Mouse (Mus musculus) liver, adult 2 months (tissue): ENCODE measurements around the gene Abhd17b. TPM values are rescaled to one million over a fixed set of nuclear protein-coding genes. Genes with fewer than 3 reads are reported as not detected.

Experiments
- DNase-seq: peaks from one replicate; pipeline ENCODE4 v3.0.0-alpha.2; 2011; ENCODE audit warnings: low read depth, low spot score; ENCODE audit errors: extremely low read depth
- H3K27ac ChIP-seq: fragments of 200-500 bp; replicated peaks from 2 replicates; pipeline ENCODE4 v1.5.1; 2012; ENCODE audit warnings: low read depth, mild to moderate bottlenecking, control low read depth, inconsistent platforms, low read length; ENCODE audit not compliant: insufficient read depth
- H3K27me3 ChIP-seq: fragments of 200-500 bp; 2 replicates; pipeline ENCODE4 v1.6.1; 2012; ENCODE audit warnings: mild to moderate bottlenecking, moderate library complexity, low read length, inconsistent platforms; ENCODE audit not compliant: control insufficient read depth, insufficient read depth
- H3K36me3 ChIP-seq: fragments of 200-500 bp; 2 replicates; pipeline ENCODE4 v1.6.1; 2012; ENCODE audit warnings: low read length, inconsistent platforms; ENCODE audit not compliant: control insufficient read depth, insufficient read depth
- H3K4me1 ChIP-seq: fragments of 200-500 bp; 2 replicates; pipeline ENCODE4 v1.6.1; 2011; ENCODE audit warnings: low read length; ENCODE audit not compliant: control insufficient read depth, insufficient read depth
- H3K4me3 ChIP-seq: fragments of 200-500 bp; 2 replicates; pipeline ENCODE4 v1.5.1; 2011; ENCODE audit warnings: low read depth, mild to moderate bottlenecking, control low read depth, low read length, moderate library complexity; ENCODE audit not compliant: insufficient read depth
- H3K79me2 ChIP-seq: fragments of 200-500 bp; 2 replicates; pipeline ENCODE4 v1.6.1; 2012; ENCODE audit warnings: inconsistent platforms, mild to moderate bottlenecking, low read length, moderate library complexity; ENCODE audit not compliant: control insufficient read depth, insufficient read depth
- H3K9ac ChIP-seq: fragments of 200-500 bp; 2 replicates; pipeline ENCODE4 v1.6.1; 2012; ENCODE audit warnings: low read depth, mild to moderate bottlenecking, control low read depth, inconsistent platforms, low read length
- CTCF ChIP-seq: fragments of 200-500 bp; IDR thresholded peaks from 2 replicates; pipeline ENCODE4 v1.5.1; 2011; ENCODE audit warnings: low read depth, low read length, control low read depth
- POLR2A ChIP-seq: fragments of 200-500 bp; IDR thresholded peaks from 2 replicates; pipeline ENCODE4 v1.6.1; 2011; ENCODE audit warnings: low read length, control low read depth; ENCODE audit not compliant: insufficient read depth; ENCODE audit errors: extremely low read depth
- whole genome bisulfite sequencing: fragments of 180-500 bp; shearing (Covaris S2); methylation state at CpG from one replicate; pipeline ENCODE4 v1.1.7; 2018; 5-methylcytosine and 5-hydroxymethylcytosine counted together
- polyA plus RNA-seq: library from polyadenylated mRNA; depleted of rRNA; stranded (reverse); fragments of >200 nt; gene quantifications from 2 replicates; pipeline ENCODE4 v1.2.3, GENCODE M21; 2012
- total RNA-seq: library from RNA; depleted of rRNA; stranded (reverse); fragments of >200 nt; gene quantifications from 2 replicates; pipeline ENCODE4 v1.2.3, GENCODE M21; 2014

Gene Abhd17b
- total and polyA plus RNA-seq, 2 experiments: 7.6 to 16.6 TPM

GRCm38 (mm10) chr19:21680986-21681385 is 28.0 kb downstream of the Abhd17b start:
- no peak overlapping the region for H3K27ac ChIP-seq
- no peaks in the 10 kb centered on the region; the same call in 1 of the 2 replicates for H3K79me2 ChIP-seq
- TF ChIP-seq CTCF (no peak), POLR2A (no peak)
- no peak overlapping the region for H3K4me3 ChIP-seq
- H3K36me3 ChIP-seq: peaks cover 34% of the 10 kb centered on the region
- peaks cover 12% of the 10 kb centered on the region for H3K4me1 ChIP-seq
- no peak overlapping the region for H3K9ac ChIP-seq
- DNase-seq: no peak
- no peaks in the 10 kb centered on the region for H3K27me3 ChIP-seq
- 93% methylated on average over 10 of the region's 10 CpGs for WGBS

GRCm38 (mm10) chr19:21713260-21714031 is 60.5 kb downstream of the Abhd17b start:
- Histone ChIP-seq H3K27me3 (no peaks in the 10 kb centered on the region), H3K27ac (no peak overlapping the region), H3K9ac (peak overlapping the region; percentile 21; the same call in 1 of the 2 replicates), H3K79me2 (no peaks in the 10 kb centered on the region), H3K4me1 (no peaks in the 10 kb centered on the region), H3K4me3 (peak overlapping the region; percentile 26), H3K36me3 (no peaks in the 10 kb centered on the region)
- peak; percentile 34 for DNase-seq
- WGBS: 74% methylated on average over 3 of the region's 3 CpGs
- no peak for TF ChIP-seq CTCF
- TF ChIP-seq POLR2A: no peak

- no peaks in the 10 kb centered on the region for H3K27me3 ChIP-seq
Measured at GRCm38 (mm10) chr19:21714278-21714883, 61.4 kb downstream of the Abhd17b start.

GRCm38 (mm10) chr19:21715005-21715442 is 62.0 kb downstream of the Abhd17b start:
- H3K27ac ChIP-seq: no peak overlapping the region
- H3K9ac ChIP-seq: no peak overlapping the region
- no peaks in the 10 kb centered on the region for H3K4me1 ChIP-seq
- H3K27me3 ChIP-seq: no peaks in the 10 kb centered on the region
- H3K79me2 ChIP-seq: no peaks in the 10 kb centered on the region
- 78% methylated on average over 10 of the region's 10 CpGs for WGBS
- TF ChIP-seq CTCF (no peak), POLR2A (no peak)
- no peak overlapping the region for H3K4me3 ChIP-seq
- no peaks in the 10 kb centered on the region for H3K36me3 ChIP-seq
- no peak for DNase-seq

More at GRCm38 (mm10) chr19:21714278-21714883, 61.4 kb downstream of the Abhd17b start:
- H3K27ac ChIP-seq: 0 out of 2 replicates have a peak overlapping the region, but pooled peaks have one; percentile 10
- no peak for TF ChIP-seq POLR2A
- DNase-seq: no peak
- peak overlapping the region; percentile 26; the same call in 1 of the 2 replicates for H3K4me3 ChIP-seq
- H3K4me1 ChIP-seq: no peaks in the 10 kb centered on the region
- H3K79me2 ChIP-seq: no peaks in the 10 kb centered on the region
- no peaks in the 10 kb centered on the region for H3K36me3 ChIP-seq
- peak overlapping the region; percentile 21; the same call in 1 of the 2 replicates for H3K9ac ChIP-seq
- WGBS: 77% methylated on average over 10 of the region's 10 CpGs

GRCm38 (mm10) chr19:21715515-21715914 is 62.5 kb downstream of the Abhd17b start:
- no peak for TF ChIP-seq POLR2A
- no peak for TF ChIP-seq CTCF
- no peak overlapping the region for H3K4me3 ChIP-seq
- no peak for DNase-seq
- H3K9ac ChIP-seq: no peak overlapping the region
- H3K27ac ChIP-seq: no peak overlapping the region
- no peaks in the 10 kb centered on the region for H3K36me3 ChIP-seq
- no peaks in the 10 kb centered on the region for H3K79me2 ChIP-seq
- 91% methylated on average over 9 of the region's 9 CpGs for WGBS
- H3K27me3 ChIP-seq: no peaks in the 10 kb centered on the region
- no peaks in the 10 kb centered on the region for H3K4me1 ChIP-seq
